Mouse (Mus musculus) cerebellum, adult 8-10 months (tissue): Measurements from ENCODE around the gene Krtap21-1.

Source experiments
- DNase-seq: peaks from one replicate; pipeline ENCODE4 v3.0.0; 2022

The Krtap21-1 gene

DNA sequence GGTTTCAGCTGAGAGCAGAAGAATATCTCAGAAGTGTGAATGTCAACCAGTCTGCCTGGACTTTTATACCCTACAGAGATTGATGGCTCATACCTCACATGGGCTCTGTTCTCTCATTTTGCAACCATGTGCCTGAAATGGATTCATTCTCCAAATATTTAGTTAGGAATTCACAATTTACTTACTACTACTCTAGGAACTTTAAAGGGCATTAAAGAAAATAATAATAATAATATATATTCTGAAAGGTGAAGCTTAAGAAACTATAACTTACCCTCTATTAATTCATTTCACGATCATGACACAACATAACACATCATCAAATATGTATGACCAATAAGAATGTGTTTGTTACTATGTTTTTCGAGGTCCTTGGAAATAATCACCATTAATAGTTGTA lies at the start of gene Krtap21-1:
Gene Krtap21-1, minus strand, starts transcription at position 101 of the 400 bp plus-strand sequence.
- DNase-seq = no peak

DNA sequence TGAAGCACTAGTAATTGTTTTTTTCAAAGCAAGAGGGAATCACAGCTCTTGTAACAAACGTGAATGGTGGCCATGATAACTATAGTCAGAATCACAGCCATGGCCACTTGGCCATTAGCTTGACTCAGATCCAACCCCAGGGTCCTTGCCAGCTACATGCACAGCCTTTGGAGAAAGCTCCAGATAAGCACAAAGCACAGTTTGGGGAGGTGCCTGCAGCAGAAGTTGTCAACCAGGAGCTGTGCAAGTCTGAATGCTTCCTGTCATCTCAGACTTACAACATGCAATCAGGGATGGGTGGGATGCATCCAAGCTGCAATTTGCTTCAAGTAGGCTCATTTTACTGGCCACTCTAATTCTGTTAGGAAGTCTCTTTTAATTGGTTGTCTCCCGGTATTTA lies 25.9 kb upstream of the Krtap21-1 start:
- no peak for DNase-seq

- DNase-seq = no peak
These were observed 21.6 kb upstream of the Krtap21-1 start for GRCm38 (mm10) chr16:89425310-89425709.

GRCm38 (mm10) chr16:89420011-89420410 lies 16.3 kb upstream of the Krtap21-1 start, which contains the start of gene Krtap6-2:
TSS of gene Krtap6-2 (minus strand) at chr16:89420111.
- no peak for DNase-seq

- no peak for DNase-seq
These were observed 12.6 kb upstream of the Krtap21-1 start for GRCm38 (mm10) chr16:89416311-89416710.

DNA sequence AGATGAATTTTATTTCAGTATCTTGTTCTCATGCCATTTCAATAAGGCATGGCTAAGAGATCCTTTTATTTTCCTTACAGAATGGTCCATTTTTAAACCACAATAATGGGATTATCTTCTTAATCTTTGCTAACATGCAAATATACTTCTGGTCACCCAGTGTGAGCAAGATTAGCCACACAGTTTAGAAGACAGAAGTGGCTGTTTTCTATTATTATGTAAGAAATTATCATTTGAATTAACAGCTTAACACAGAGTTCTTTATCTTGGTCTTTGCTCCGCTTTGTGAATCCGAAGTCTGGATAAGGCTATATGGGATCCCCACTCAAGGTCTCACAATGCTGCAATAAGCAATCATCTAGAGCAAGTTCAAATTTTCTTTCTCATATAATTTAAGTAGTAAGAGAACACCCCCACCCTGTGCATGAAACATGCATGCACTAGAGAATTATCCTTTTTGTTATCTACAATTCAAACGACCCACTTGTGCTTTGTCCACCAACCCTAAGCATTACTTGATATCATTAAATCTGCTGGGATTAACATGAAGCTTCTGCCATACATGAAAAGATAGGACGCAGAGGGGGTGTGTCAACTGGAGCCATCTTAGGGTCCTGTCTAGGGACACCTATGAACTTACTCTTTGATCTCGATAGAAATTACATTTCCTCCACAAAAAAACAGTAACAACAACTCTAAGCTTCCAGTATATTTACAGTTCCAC lies 6.8 kb upstream of the Krtap21-1 start:
- DNase-seq = no peak

DNA sequence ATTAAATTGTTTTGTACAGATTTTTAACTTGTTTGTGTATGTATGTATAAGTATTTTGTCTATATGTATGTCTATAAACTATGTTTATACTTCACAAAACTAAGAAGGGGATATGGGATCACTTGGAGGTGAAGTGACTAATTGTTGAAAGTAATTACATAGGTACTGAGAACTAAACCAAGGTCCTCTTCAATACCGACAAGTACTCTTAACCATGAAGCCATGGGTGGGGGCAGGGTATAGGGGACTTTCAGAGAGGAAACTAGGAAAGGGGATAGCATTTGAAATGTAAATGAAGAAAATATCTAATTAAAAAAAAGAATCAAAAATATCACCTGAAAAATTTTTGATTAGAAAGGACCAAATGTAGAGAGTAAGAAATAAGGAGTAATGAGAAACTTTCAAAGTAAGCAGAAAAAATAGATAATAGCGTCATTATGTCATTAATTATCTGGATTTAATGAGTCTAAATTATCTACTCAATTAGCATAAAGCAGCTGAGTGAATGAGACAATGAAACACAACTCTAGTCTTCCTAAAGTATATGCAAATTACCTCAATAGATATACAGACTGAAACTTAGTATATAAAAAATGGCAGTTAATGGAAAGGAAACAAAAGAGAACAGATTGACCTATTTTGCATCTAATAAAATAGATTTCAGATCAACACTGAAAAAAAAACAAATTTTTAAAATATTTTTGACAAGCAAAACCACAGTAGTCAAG lies 30.8 kb downstream of the Krtap21-1 start:
- no peak for DNase-seq
